Mouse (Mus musculus) stomach, postnatal 0 days (tissue): ENCODE data around the gene Gm8994. TPM values are rescaled to one million over a fixed set of nuclear protein-coding genes. Genes with fewer than 3 reads are reported as not detected.
A peak's percentile ranks its signal among the peaks of the same experiment; 100 is the strongest.

Experiments
- ATAC-seq: fragments of 200-750 bp; cut with Nextera tagmentation; 2 replicates; pipeline ENCODE4 v1.8.0; 2017; ENCODE audit not compliant: low FRiP score, low TSS enrichment
- DNase-seq: peaks from one replicate; pipeline ENCODE4 v3.0.0-alpha.2; 2016; ENCODE audit warnings: low spot score
- H3K27ac ChIP-seq: fragments of 300-500 bp; sonication (generic); replicated peaks from 2 replicates; pipeline ENCODE4 v1.5.1; 2014; ENCODE audit warnings: mild to moderate bottlenecking, control low read depth
- H3K27me3 ChIP-seq: fragments of 300-500 bp; sonication (generic); 2 replicates; pipeline ENCODE4 v1.6.1; 2014; ENCODE audit warnings: low read length; ENCODE audit not compliant: control insufficient read depth, insufficient read depth
- H3K36me3 ChIP-seq: fragments of 300-500 bp; sonication (generic); 2 replicates; pipeline ENCODE4 v1.6.1; 2014; ENCODE audit warnings: low read length, mixed read lengths; ENCODE audit not compliant: control insufficient read depth, insufficient read depth
- H3K4me1 ChIP-seq: fragments of 300-500 bp; sonication (generic); replicated peaks from 2 replicates; pipeline ENCODE4 v1.6.1; 2014; ENCODE audit warnings: antibody characterized with exemption; ENCODE audit not compliant: control insufficient read depth, insufficient read depth
- H3K4me2 ChIP-seq: fragments of 300-500 bp; sonication (generic); replicated peaks from 2 replicates; pipeline ENCODE4 v1.6.1; 2014; ENCODE audit warnings: low read depth, mild to moderate bottlenecking, control low read depth, moderate library complexity
- H3K4me3 ChIP-seq: fragments of 300-500 bp; sonication (generic); 2 replicates; pipeline ENCODE4 v1.5.1; 2014; ENCODE audit warnings: low read depth, low read length, control low read depth
- H3K9ac ChIP-seq: fragments of 300-500 bp; sonication (generic); 2 replicates; pipeline ENCODE4 v1.6.1; 2014; ENCODE audit warnings: mild to moderate bottlenecking, low read length, control low read depth, mixed read lengths
- H3K9me3 ChIP-seq: fragments of 300-500 bp; sonication (generic); 2 replicates; pipeline ENCODE4 v1.6.1; 2016; ENCODE audit warnings: low read length; ENCODE audit not compliant: control insufficient read depth
- CTCF ChIP-seq: IDR thresholded peaks from 2 replicates; pipeline ENCODE4 v1.5.1; 2016; ENCODE audit warnings: antibody characterized with exemption, low read depth, mild to moderate bottlenecking, moderate library complexity
- EP300 ChIP-seq: optimal IDR thresholded peaks from 2 replicates; pipeline ENCODE3; 2016; ENCODE audit warnings: antibody characterized with exemption
- WGBS: fragments of 180-500 bp; shearing (Covaris S2); extraction: QIAGEN DNeasy Blood & Tissue Kit; methylation state at CpG from one replicate; pipeline ENCODE4 v1.1.7; 2014; 5-methylcytosine and 5-hydroxymethylcytosine counted together
- polyA plus RNA-seq: library from polyadenylated mRNA; unstranded; fragments of >200 nt; fragmentation: Nextera tagmentation; extraction: Ambion mirVana; gene quantifications from 2 replicates; pipeline ENCODE4 v1.2.1, GENCODE M21; 2015

Gene Gm8994
- polyA plus RNA-seq, 1 experiment from 2014 or later = not detected

DNA sequence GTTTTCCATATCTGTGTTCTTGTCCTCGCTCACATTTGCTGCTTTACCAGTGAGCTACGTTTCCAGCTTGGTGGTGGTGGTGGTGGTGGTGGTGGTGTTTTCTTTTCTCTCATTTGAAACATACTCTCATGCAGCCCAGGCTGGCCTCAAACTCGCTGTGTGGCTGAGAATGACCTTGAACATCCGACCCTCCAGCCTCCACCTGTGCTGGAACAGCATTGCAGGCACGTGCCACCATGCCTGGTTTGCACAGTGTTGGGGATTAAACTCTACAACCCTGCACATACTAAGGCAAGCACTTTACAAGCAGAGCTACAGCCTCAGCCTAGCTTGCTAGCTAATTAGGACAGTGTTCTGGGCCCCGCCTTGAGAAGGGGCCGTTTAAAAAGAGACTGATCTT, 18.3 kb downstream of the Gm8994 start:
- Histone ChIP-seq H3K27ac (no peak overlapping the region), H3K36me3 (no peaks in the 10 kb centered on the region), H3K4me3 (no peak overlapping the region), H3K4me1 (no peaks in the 10 kb centered on the region), H3K27me3 (no peaks in the 10 kb centered on the region), H3K9ac (no peak overlapping the region), H3K4me2 (no peak overlapping the region), H3K9me3 (no peaks in the 10 kb centered on the region)
- no peak for DNase-seq
- TF ChIP-seq EP300 = no peak
- no peak for TF ChIP-seq CTCF
- no peak for ATAC-seq
- 80% methylated on average over 7 of the region's 7 CpGs for WGBS

- no peak overlapping the region for H3K27ac ChIP-seq
- H3K4me3 ChIP-seq = no peak overlapping the region
- ATAC-seq (no peak), DNase-seq (no peak)
- no peaks in the 10 kb centered on the region for H3K27me3 ChIP-seq
- H3K4me2 ChIP-seq = no peak overlapping the region
- H3K4me1 ChIP-seq = no peaks in the 10 kb centered on the region
- WGBS = 55% methylated on average over 5 of the region's 5 CpGs
- H3K9me3 ChIP-seq = no peaks in the 10 kb centered on the region
- H3K36me3 ChIP-seq = no peaks in the 10 kb centered on the region
- H3K9ac ChIP-seq = no peak overlapping the region
- TF ChIP-seq CTCF (no peak), EP300 (no peak)
These were observed 19.7 kb downstream of the Gm8994 start for GRCm38 (mm10) chr6:136347053-136347452.

DNA sequence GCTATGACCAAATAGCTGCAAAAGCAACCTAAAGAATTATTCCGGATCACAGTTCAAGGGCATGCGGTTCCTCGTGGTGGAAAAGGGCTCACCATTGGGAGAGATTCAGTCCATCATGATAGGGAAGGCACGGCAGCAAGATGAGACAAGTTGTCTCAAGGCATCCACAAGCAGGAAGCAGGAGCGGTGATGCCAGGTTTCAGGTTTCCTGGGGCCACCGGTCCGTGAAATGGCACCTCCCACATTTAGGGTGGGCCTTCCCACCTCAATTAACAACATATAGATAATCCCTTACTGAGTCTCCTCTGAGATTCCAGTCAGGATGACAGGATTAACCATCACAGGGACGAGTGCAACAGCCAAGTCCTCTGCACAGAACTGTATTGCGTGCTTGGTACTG, 20.3 kb downstream of the Gm8994 start:
- Histone ChIP-seq H3K27ac (no peak overlapping the region), H3K4me2 (no peak overlapping the region), H3K9me3 (no peaks in the 10 kb centered on the region), H3K4me1 (no peaks in the 10 kb centered on the region), H3K9ac (no peak overlapping the region), H3K4me3 (no peak overlapping the region), H3K36me3 (no peaks in the 10 kb centered on the region), H3K27me3 (no peaks in the 10 kb centered on the region)
- WGBS = 56% methylated on average over 9 of the region's 9 CpGs
- TF ChIP-seq CTCF (no peak), EP300 (no peak)
- DNase-seq = no peak
- no peak for ATAC-seq

DNA sequence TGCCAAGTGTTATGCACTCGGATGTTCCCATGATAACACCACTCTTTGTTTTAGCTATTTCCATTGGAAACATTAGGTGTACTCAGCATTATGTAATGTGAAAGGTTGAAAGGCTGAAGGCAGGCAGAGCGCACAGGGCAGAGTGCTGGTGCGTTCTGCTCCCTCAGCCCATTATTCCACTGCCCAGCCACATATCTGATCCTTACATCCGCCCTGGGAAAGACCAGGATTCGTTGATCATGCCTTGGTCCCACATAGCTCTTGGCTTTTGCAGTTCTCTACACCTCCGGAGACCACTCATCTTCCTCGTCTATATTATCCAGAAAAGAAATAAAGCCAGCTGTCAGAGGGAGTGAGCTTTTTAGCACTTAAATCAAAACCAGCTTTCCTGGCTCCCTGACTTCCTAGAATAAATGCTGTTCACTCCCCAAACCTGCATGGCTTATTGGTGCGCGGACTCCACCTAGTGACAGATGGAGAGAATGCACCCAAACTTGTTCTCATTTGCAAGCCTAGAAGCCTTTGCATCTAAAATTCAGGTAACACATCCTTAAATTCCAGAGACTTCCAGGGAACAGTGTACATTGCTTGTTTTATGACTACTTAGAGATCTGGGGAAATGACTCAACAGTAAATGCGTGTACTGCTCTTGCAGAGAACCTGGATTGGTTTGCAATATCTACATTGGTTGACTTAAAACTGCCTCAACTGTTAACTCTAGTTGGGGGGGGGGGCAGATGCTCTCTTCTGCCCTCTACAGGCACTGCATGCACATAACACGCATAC, 26.3 kb downstream of the Gm8994 start:
- ATAC-seq (no peak), DNase-seq (peak; percentile 81)
- no peak overlapping the region for H3K9ac ChIP-seq
- H3K4me2 ChIP-seq = no peak overlapping the region
- no peak overlapping the region for H3K4me3 ChIP-seq
- H3K27ac ChIP-seq = no peak overlapping the region
- WGBS = 34% methylated on average over 11 of the region's 11 CpGs
- H3K27me3 ChIP-seq = no peaks in the 10 kb centered on the region
- H3K36me3 ChIP-seq = no peaks in the 10 kb centered on the region
- no peaks in the 10 kb centered on the region for H3K9me3 ChIP-seq
- H3K4me1 ChIP-seq = no peaks in the 10 kb centered on the region
- peak; percentile 93 for TF ChIP-seq CTCF
- TF ChIP-seq EP300 = no peak

GRCm38 (mm10) chr6:136358471-136358870, 31.1 kb downstream of the Gm8994 start:
- TF ChIP-seq EP300 (no peak), CTCF (no peak)
- ATAC-seq = no peak
- H3K36me3 ChIP-seq = no peaks in the 10 kb centered on the region
- no peaks in the 10 kb centered on the region for H3K27me3 ChIP-seq
- 64% methylated on average over 5 of the region's 5 CpGs for WGBS
- H3K4me1 ChIP-seq = no peaks in the 10 kb centered on the region
- H3K4me3 ChIP-seq = no peak overlapping the region
- no peak overlapping the region for H3K4me2 ChIP-seq
- no peaks in the 10 kb centered on the region for H3K9me3 ChIP-seq
- no peak overlapping the region for H3K27ac ChIP-seq
- DNase-seq = no peak
- H3K9ac ChIP-seq = no peak overlapping the region

DNA sequence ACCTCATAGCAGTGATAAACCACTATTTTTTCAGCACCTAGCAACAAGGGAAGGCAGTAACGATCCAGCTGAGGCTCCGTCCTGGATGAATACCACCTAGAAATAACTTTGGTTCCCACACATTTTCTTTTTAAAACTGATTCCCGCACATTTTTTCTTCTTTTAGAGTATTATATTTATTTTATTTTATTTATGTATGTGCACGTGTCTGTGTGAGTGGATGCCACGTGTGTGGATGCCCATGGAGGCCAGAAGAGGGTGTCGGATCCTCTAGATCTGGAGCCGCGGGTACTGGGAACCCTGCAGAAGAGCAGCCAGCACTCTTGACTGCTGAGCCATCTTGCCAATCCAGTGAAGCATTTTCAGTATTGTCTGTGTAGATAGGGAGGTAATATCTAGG, 36.0 kb downstream of the Gm8994 start:
- Histone ChIP-seq H3K4me3 (no peak overlapping the region), H3K4me1 (no peaks in the 10 kb centered on the region), H3K27ac (no peak overlapping the region), H3K9ac (no peak overlapping the region), H3K27me3 (no peaks in the 10 kb centered on the region), H3K9me3 (no peaks in the 10 kb centered on the region), H3K4me2 (no peak overlapping the region), H3K36me3 (no peaks in the 10 kb centered on the region)
- TF ChIP-seq EP300 = no peak
- no peak for ATAC-seq
- no peak for DNase-seq
- 87% methylated on average over 8 of the region's 8 CpGs for WGBS
